Mouse (Mus musculus): ENCODE results near the gene Slc4a4.

Slc4a4 gene

GRCm38 (mm10) chr5:88886668-88887555 lies at the start of gene Slc4a4:
Gene Slc4a4 (plus strand): TSS chr5:88886818.
- DNase-seq (ENCODE audit: low spot score in 2 of 2), result peak in 1 of 2 experiments; percentile 59

GRCm38 (mm10) chr5:88840080-88840798 lies 46.4 kb upstream of the Slc4a4 start:
- no peak for DNase-seq (ENCODE audit: low spot score in 2 of 2)

DNA sequence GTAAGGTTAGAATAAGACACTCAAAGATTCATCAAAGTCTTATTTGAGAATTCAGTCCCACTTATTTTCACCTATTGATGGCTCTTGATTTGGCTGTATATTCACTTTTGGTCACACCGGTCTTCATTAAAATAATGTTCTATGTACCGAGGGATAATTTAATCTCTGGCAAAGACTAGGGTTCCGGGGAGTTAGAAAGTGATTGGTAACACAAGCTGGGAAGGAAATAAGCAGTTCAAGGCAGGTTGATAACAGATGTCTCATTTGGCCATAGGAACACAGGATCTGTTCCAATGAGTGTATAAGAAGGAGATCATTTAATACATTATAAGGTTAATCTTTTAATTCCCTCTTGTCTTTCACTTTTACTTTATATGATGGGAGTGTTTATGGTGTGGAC lies 29.3 kb upstream of the Slc4a4 start:
- DNase-seq (ENCODE audit: low spot score in 2 of 2), result no peak

DNA sequence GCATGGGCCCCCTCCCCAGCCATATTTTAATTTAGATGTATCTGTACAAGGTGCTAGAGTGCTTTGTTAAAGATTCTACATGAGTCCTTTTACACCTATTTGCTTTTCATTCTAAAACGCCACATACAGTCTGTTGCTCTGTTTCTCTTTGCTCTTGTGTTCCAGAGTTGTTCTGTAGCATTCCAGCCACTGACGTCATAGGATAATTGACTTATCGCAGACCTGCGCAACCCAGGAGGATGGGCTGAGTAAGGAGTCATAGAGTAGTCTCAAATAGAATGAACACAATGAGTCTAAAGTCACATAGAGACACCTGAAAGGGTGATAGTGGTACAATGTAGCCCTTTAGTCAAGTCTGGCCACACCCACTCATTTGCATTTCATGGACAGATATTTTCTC lies 28.8 kb upstream of the Slc4a4 start:
- DNase-seq (ENCODE audit: low spot score in 2 of 2), result no peak

GRCm38 (mm10) chr5:88858226-88858625 lies 28.4 kb upstream of the Slc4a4 start:
- DNase-seq (ENCODE audit: low spot score in 2 of 2), result no peak

DNA sequence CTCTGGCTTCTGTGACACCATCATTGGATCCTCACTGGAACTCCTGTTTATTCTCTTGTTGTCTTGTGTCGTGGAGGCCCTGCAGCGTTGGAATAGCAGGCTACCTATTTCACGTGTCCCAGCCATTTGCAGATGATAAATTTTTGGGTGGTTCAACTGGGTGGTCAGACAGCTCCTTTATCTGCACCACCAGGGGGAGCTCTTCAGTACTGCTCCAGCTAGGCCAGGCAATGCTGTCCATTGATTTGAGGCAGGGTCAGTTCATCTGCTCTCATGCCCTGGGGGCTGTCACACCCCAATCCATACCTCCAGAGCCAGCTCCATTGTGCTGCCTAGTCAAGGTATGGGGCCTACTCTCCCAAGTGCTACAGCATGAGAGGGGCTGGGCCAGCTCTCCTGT lies 24.5 kb upstream of the Slc4a4 start:
- DNase-seq (ENCODE audit: low spot score in 2 of 2), result no peak

DNA sequence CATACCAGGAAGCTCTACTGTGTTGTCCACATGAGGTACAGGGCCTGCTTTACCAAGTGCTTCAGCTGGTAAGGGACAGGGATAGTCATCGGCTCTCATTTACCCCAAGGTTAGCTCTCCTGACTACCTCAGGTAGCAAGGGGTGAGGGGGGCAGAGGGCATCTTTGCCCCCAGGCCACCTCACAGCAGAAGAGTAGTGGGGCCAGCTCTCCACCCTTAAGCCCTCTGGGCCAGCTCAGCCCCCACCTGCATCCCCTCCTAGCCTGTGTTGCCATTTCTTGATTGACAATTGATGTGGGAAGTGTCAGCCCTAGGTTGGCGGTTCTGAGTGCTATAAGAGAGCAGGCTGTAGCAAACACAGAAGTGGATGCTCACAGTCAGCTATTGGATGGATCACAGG lies 23.8 kb upstream of the Slc4a4 start:
- DNase-seq (ENCODE audit: low spot score in 2 of 2), result no peak

GRCm38 (mm10) chr5:88884101-88884500 lies 2.5 kb upstream of the Slc4a4 start:
- no peak for DNase-seq (ENCODE audit: low spot score in 2 of 2)

DNA sequence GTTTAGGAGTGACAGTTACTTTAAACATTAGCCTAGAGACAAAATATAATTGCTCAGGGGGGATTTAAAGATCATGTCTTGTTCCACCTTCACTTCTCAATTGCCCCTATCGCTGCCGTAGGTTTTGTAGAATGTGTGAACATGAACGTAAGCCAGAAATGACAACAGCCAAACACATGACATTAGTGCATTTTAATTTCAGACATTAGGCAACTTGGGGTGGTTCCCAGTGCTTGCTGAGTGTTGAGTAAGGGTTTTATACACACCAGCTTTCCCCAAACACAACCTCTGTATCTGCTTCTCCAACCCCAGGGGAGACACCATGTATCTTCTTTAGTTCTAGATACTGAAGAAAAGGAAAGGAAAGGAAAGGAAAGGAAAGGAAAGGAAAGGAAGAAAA lies 1.1 kb upstream of the Slc4a4 start:
- no peak for DNase-seq (ENCODE audit: low spot score in 2 of 2)

DNA sequence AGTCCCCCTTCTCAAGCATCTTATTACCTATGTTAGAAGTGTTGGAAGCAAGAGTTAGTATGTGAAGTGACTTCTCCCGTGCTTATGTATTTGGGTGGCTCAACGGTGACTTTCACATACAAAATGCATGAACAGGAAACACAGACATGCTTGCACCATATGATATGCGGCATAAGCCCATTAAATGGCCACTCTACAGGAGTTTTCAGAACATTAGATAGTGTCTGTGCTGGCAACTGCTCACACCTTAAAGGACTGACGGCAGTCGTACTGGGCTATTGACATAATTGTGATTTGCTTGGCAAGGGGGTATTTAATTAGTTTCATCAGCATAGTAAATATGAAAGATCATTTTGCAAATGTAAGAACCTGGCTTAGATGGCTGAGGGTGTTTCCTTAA lies 674 bp upstream of the Slc4a4 start:
- no peak for DNase-seq (ENCODE audit: low spot score in 2 of 2)

- DNase-seq (ENCODE audit: low spot score in 2 of 2), result no peak
Observed at GRCm38 (mm10) chr5:88886349-88886667, 310 bp upstream of the Slc4a4 start.

DNA sequence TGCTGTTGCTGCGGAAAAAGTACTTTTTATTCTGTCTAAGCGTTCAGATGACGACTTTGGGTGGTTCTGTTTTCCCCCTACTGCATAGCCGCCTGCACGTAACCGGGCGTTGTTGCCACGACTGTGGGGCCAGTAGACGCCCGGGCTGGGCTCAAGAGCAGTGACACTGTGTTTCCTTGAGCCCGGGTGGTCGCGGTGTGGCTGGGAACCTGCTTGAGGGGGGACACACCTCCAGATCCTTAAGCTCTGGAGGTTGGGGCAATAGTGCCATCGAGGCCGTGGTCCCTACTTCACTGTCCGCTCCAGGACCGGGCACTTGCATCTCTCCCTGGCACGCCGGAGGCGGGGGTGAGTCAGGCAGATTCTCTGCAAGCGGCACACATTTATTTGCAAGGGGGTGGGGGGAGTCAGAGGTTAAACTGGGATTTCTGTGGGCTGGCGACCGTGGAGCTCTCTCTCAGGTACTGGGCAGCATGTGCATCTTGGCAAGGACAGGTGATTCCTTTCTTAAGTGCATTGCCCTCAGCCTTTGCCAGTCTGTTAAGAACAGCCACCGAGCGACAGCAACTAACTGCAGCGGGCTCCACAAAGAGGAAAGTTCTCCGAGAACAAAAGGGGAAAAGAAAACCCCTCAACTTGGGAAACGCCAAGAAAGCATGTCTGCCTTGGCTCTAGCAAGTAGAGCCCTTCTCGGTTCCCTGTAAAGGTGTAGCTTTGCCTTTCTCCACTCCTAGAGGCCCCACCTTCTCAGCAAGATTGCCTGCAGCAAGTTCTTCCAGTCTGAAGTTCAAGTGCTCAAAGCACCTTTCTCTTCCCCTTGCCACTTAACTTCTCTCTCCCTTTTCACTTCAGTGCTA lies 1.2 kb downstream of the Slc4a4 start:
- no peak for DNase-seq (ENCODE audit: low spot score in 2 of 2)

GRCm38 (mm10) chr5:88888413-88888700 lies 1.7 kb downstream of the Slc4a4 start:
- DNase-seq (ENCODE audit: low spot score in 2 of 2), result no peak

GRCm38 (mm10) chr5:88889326-88889725 lies 2.7 kb downstream of the Slc4a4 start:
- DNase-seq (ENCODE audit: low spot score in 2 of 2), result no peak

DNA sequence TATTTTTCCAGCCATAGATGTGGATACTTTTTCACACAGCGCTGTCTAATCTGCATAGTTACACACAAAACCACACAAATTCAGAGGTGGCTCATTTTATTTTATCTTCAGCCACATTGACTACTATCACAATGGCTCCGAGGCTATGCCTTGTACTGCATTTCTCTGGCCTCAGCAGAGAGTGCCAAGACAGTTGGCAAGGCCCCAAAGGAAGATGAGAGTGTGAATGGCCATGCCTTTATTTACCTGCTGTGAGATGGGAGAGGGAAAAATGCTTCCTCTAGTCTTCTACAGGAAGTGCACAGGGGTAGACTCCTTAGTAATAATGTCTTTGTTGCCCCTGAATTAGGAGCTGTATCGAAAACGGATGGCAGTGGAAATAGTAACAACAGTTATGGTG lies 3.5 kb downstream of the Slc4a4 start:
- DNase-seq (ENCODE audit: low spot score in 2 of 2), result no peak

DNA sequence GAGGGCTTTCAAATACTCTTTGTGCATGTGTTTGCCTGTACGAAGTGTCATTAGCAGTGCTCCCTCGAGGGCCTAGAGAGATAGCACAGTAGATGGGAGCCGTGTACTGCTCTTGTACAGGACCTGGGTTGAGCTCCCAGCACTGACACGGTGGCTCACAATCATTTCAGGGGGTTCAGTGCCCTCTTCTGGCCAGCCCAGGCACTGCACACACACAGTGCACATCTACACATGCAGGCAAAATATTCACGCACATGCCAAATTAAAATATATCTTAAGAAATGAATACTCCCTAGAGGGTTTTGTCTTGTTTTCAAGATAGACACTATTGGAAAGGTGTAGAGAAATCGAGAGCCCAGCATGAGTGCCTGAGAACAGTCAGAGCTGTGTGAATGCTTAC lies 10.0 kb downstream of the Slc4a4 start:
- no peak for DNase-seq (ENCODE audit: low spot score in 2 of 2)

- DNase-seq (ENCODE audit: low spot score in 2 of 2), result no peak
Observed at GRCm38 (mm10) chr5:88903111-88903510, 16.5 kb downstream of the Slc4a4 start.

- no peak for DNase-seq (ENCODE audit: low spot score in 2 of 2)
Observed at GRCm38 (mm10) chr5:88903526-88903925, 16.9 kb downstream of the Slc4a4 start.

DNA sequence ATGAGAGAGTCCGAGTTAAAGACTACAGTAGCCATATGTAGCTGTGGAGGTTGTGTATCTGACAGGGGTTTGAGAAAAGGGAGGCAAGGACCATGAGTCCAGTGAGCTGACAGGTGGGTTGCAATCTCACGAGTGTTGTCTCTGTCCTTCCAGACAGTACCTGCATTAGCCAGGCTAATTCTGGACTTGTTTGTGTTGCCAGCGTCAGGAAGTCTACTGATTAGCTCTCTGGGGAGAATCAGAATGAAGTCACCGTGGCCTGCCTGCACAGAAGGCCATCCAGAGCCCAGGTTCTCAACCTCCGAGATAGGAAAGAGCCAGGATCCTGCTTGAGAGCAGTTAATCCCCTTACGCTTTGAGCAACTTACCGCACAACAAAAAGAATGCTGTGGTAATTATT lies 18.2 kb downstream of the Slc4a4 start:
- DNase-seq (ENCODE audit: low spot score in 2 of 2), result no peak

DNA sequence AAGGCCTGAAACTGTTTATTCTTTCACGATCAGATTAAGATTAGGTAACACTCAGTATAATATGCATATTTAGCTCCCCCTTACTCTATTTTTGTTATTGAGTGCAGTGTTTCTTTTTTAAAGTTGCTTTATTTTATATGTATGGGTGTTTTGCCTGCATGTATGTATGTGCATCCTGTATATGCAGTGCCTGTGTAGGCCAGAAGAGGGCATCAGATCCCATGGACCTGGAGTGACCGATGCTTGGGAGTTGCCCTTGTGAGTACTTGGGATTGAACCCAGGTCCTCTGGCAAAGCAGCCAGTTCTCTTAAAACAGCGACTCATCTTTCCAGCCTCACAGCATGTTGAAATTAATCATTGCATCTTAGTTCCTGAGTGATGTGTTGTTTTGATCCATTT lies 21.0 kb downstream of the Slc4a4 start:
- DNase-seq (ENCODE audit: low spot score in 2 of 2), result no peak

GRCm38 (mm10) chr5:88912629-88913028 lies 26.0 kb downstream of the Slc4a4 start:
- DNase-seq (ENCODE audit: low spot score in 2 of 2), result no peak

DNA sequence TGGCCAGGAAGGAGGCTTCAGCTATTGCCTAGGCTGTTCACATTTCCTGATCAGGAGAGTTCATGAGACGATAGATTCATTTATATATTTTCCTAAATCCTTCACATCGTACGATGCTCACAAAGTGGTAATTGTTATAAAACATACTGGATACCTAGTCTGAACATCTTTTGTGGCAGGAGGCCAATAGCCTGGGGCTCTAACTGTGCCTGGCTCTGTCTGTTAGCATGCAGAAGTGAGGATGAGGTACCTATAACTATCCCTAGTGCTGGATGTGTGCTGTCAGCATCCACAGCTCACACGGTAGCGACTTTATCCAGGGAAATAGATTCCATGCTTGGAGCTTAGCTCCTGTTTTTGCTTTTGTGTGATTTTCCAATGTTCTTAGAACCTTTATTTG lies 28.5 kb downstream of the Slc4a4 start:
- no peak for DNase-seq (ENCODE audit: low spot score in 2 of 2)
